Mouse (Mus musculus) midbrain, embryonic 13.5 days (tissue): ENCODE results near the gene 4933434E20Rik. TPM values are rescaled to one million over a fixed set of nuclear protein-coding genes. Genes with fewer than 3 reads are reported as not detected.

Experiments used
- ATAC-seq: fragments of 200-750 bp; cut with Nextera tagmentation; 2 replicates; pipeline ENCODE4 v1.8.0; 2017; ENCODE audit warnings: mild to moderate bottlenecking, moderate TSS enrichment, moderate library complexity
- H3K27ac ChIP-seq: fragments of 300-500 bp; sonication (generic); 2 replicates; pipeline ENCODE4 v1.5.1; 2015; ENCODE audit warnings: inconsistent platforms, mild to moderate bottlenecking, moderate library complexity
- H3K27me3 ChIP-seq: fragments of 300-500 bp; sonication (generic); 2 replicates; pipeline ENCODE4 v1.6.1; 2015; ENCODE audit warnings: mild to moderate bottlenecking, inconsistent platforms
- H3K36me3 ChIP-seq: fragments of 300-500 bp; sonication (generic); 2 replicates; pipeline ENCODE4 v1.6.1; 2015; ENCODE audit warnings: mild to moderate bottlenecking, inconsistent platforms
- H3K4me1 ChIP-seq: fragments of 300-500 bp; sonication (generic); replicated peaks from 2 replicates; pipeline ENCODE4 v1.6.1; 2015; ENCODE audit warnings: inconsistent platforms
- H3K4me2 ChIP-seq: fragments of 300-500 bp; sonication (generic); replicated peaks from 2 replicates; pipeline ENCODE4 v1.6.1; 2015; ENCODE audit warnings: moderate library complexity, mild to moderate bottlenecking, inconsistent platforms
- H3K4me3 ChIP-seq: fragments of 300-500 bp; sonication (generic); replicated peaks from 2 replicates; pipeline ENCODE4 v1.5.1; 2015; ENCODE audit warnings: mild to moderate bottlenecking, inconsistent platforms
- H3K9ac ChIP-seq: fragments of 300-500 bp; sonication (generic); replicated peaks from 2 replicates; pipeline ENCODE4 v1.6.1; 2015; ENCODE audit warnings: mild to moderate bottlenecking, inconsistent platforms
- H3K9me3 ChIP-seq: fragments of 300-500 bp; sonication (generic); 2 replicates; pipeline ENCODE4 v1.6.1; 2016; ENCODE audit warnings: mild to moderate bottlenecking, inconsistent platforms
- WGBS: fragments of 180-500 bp; shearing (Covaris S2); methylation state at CpG from one replicate; pipeline ENCODE4 v1.1.7; 2015; 5-methylcytosine and 5-hydroxymethylcytosine counted together
- polyA plus RNA-seq: library from polyadenylated mRNA; unstranded; fragments of >200 nt; fragmentation: Nextera tagmentation; extraction: Ambion mirVana; gene quantifications from 2 replicates; pipeline ENCODE4 v1.2.1, GENCODE M21; 2015

The 4933434E20Rik gene
- 241 and 251 TPM in 2 replicates for polyA plus RNA-seq

DNA sequence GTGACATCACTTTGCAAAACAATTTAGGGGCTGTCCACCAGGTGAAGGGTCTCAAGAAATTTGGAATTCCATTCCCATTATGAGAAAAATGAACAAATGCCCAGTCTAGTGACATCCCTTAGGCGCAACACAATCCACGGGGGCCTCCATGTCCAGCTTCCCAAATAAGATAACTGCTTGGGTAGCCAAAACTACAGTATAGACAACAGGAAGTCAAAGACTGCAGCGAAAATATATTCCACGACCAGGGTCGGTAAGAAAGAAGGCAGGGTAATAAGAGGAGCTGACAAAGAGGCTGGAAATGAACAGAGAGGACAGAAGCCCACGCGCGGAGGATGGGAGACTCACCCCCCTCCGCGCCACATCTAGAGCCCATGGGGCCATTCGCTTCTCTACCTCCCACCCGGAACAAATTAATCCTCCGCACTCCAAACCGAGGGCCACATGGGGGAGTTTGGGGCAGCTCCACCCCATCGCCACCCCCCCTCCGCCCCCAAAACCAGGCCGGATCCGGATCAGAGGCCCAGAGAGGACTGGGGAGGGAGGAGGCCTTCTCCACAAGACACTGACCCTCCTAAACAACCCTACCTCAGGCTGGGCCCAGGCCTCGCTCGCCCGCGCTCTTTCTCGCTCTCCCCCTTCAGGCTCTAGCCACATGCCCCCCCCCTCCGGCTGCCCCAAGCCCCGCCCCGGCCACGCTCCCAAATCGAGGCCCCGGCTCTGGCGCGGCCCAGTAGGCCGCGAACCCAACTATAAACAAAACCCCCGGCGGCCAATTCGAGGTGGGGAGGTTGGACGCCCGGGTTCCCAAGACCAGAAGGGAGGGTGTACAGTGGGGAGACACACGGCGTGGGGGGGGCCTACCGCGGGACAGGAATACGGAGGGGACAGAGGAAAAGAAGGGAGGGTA is at the start of gene 4933434E20Rik:
4933434E20Rik (plus strand) TSS at position 196 of the 910 bp plus-strand sequence.
- Histone ChIP-seq H3K9me3 (no peaks in the 10 kb centered on the region), H3K27ac (peak within 1 kb of the TSS; percentile 94), H3K4me2 (peak within 1 kb of the TSS; percentile 71), H3K27me3 (no peaks in the 10 kb centered on the region), H3K9ac (peak within 1 kb of the TSS; percentile 99), H3K36me3 (peaks cover 20% of the 10 kb centered on the region), H3K4me1 (peaks cover 46% of the 10 kb centered on the region), H3K4me3 (peak within 1 kb of the TSS; percentile 94)
- 1% methylated on average over 42 of the region's 43 CpGs for WGBS
- peak; percentile 87 for ATAC-seq

DNA sequence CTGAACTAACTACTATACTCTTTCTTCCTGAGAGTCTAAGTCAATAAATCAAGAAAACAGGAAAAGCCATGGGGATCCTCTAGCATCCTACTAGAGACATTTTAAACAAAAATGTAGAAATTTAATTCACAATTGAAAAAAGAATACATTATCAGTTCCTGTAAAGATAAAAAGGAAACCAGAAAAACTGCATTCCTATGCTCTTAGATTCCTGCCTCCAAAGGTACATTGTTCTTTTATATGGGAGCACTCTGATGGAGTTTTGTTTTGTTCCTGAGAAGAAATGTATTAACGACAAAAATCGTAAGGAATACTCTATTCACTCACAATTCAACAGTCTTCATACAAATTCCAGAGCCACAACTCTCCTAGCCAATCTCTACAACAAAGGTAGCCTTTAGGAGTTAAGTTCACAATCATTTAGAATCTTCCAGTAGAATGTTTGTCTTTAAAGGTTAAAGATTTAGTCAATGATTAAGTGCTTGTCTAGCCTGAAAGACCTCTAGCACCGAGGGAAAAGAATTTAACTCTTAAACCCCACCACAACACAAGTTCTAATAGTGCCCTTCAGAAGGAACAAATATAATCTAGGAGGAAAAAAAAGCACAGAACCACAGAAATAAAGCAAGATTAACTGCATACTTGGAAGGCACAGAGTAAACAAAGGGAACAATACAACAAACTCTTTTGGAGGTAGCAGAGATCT is 47.2 kb upstream of the 4933434E20Rik start:
- peaks cover 75% of the 10 kb centered on the region for H3K36me3 ChIP-seq
- WGBS = 76% methylated on average over 3 of the region's 3 CpGs

DNA sequence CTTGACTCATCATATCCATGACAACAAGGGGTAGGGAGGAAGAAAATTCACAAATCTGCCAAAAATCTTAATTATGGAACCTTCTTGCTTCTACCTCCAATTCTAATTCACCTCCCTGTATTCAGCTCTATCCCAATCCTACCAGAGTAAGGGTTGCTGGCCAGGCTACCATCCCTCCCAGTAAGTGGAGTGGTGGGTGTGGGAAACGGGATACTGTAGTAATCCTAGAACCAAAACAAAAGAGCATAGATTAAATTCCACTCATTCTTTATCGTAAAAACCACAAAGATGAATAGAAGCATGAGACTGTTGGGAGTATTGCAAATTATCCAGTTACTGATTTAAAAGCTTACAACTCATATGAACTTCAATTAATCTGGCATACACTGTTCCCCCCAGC is 41.1 kb upstream of the 4933434E20Rik start:
- WGBS = 84% methylated on average over 2 of the region's 2 CpGs
- H3K27me3 ChIP-seq = no peaks in the 10 kb centered on the region
- no peaks in the 10 kb centered on the region for H3K4me1 ChIP-seq
- ATAC-seq = no peak
- H3K9ac ChIP-seq = no peak overlapping the region
- peaks cover 94% of the 10 kb centered on the region for H3K36me3 ChIP-seq
- H3K27ac ChIP-seq = no peak overlapping the region
- H3K4me2 ChIP-seq = no peak overlapping the region
- no peaks in the 10 kb centered on the region for H3K9me3 ChIP-seq
- H3K4me3 ChIP-seq = no peak overlapping the region

More for the DNA sequence above, 47.2 kb upstream of the 4933434E20Rik start:
- no peak overlapping the region for H3K27ac ChIP-seq
- no peak for ATAC-seq
- peaks cover 6% of the 10 kb centered on the region for H3K4me1 ChIP-seq
- no peak overlapping the region for H3K9ac ChIP-seq
- no peaks in the 10 kb centered on the region for H3K27me3 ChIP-seq
- H3K4me3 ChIP-seq = no peak overlapping the region
- no peak overlapping the region for H3K4me2 ChIP-seq
- no peaks in the 10 kb centered on the region for H3K9me3 ChIP-seq

DNA sequence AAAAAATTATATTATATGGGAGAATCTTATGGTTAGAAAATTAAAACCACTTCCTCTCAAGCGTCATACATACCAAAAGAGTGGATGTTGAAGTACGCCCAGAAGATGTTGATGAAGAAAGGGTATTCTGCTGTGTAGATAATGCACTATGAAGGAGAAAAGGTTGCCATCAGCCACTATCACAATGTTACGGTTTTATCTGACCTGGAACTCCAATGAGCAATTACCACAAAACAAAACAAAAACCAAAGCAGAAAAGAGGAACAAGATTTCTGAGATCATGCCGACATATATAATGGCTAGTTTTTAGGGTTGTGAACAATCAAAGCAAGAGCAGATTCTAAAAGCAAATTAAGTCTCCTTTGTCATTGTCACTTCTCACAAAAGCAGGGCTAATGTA is 34.8 kb upstream of the 4933434E20Rik start:
- no peak overlapping the region for H3K27ac ChIP-seq
- WGBS = 94% methylated on average over 4 of the region's 4 CpGs
- no peak for ATAC-seq

DNA sequence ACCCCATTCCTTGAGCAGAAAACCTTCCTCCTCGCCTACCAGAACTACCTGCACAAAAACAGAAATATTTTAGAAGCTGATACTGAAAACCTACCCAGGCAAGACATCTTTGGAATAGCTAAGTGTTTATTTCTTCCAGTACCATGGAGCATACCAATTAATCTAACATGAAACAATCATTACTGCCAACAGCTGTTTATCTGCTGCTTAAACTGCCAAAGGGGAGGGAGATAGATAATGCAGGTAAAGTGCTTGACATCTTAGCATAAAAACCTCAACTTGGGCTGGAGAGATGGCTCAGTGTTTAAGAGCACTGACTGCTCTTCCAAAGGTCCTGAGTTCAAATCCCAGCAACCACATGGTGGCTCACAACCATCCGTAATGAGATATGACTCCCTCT is 16.8 kb upstream of the 4933434E20Rik start:
- peaks cover 72% of the 10 kb centered on the region for H3K36me3 ChIP-seq
- WGBS = 93% methylated on average over 2 of the region's 2 CpGs
- ATAC-seq = no peak

More for the DNA sequence above, 34.8 kb upstream of the 4933434E20Rik start:
- no peaks in the 10 kb centered on the region for H3K4me1 ChIP-seq
- no peaks in the 10 kb centered on the region for H3K27me3 ChIP-seq
- peaks cover 96% of the 10 kb centered on the region for H3K36me3 ChIP-seq
- H3K9me3 ChIP-seq = no peaks in the 10 kb centered on the region
- H3K4me2 ChIP-seq = no peak overlapping the region
- H3K9ac ChIP-seq = no peak overlapping the region
- no peak overlapping the region for H3K4me3 ChIP-seq

DNA sequence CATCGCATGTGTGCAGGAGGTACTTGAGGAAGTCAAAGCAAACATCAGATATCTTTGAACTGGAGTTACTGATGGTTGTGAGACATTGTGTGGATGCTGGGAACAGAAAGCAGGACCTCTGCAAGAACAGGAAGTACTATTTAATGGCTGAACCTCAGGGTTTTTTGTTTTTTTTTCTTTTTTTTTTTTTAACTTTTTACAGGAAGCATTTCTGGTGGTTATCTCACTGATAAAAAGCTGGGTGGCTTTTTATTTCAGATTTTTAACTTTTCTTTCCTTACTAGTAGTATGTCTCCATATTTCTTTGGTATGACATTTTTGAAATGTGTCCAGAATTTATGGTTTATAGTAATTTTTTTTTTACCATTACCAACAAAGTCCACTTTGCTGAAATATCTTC is 15.2 kb upstream of the 4933434E20Rik start:
- Histone ChIP-seq H3K27me3 (no peaks in the 10 kb centered on the region), H3K36me3 (peaks cover 68% of the 10 kb centered on the region)

More for the DNA sequence above, 16.8 kb upstream of the 4933434E20Rik start:
- Histone ChIP-seq H3K4me3 (no peak overlapping the region), H3K9me3 (no peaks in the 10 kb centered on the region), H3K27ac (no peak overlapping the region), H3K4me2 (no peak overlapping the region), H3K9ac (no peak overlapping the region), H3K4me1 (no peaks in the 10 kb centered on the region), H3K27me3 (no peaks in the 10 kb centered on the region)

DNA sequence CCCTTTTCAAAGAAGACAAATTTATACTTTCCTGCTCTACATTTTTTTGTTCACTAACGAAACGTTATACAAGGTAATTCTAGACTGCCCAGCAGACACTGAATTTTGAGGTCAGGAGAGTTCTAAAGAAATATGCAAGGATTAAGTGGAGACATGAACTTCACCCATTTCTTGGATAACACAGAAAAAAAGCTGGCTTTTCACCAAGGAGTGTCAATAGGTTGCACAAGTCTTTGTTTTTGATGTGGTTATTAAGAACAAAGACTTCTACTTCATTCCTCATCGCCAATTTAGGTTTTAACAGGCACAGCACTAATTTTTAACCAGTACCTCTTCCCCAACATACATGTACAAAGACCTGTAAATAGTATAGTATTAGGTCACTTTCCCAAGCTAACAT is 1.7 kb upstream of the 4933434E20Rik start:
- peaks cover 29% of the 10 kb centered on the region for H3K4me1 ChIP-seq
- 76% methylated on average over 3 of the region's 3 CpGs for WGBS
- H3K27me3 ChIP-seq = no peaks in the 10 kb centered on the region
- H3K36me3 ChIP-seq = peaks cover 18% of the 10 kb centered on the region
- H3K27ac ChIP-seq = no peak overlapping the region
- no peak for ATAC-seq
- no peak overlapping the region for H3K4me2 ChIP-seq
- H3K9ac ChIP-seq = no peak overlapping the region
- no peaks in the 10 kb centered on the region for H3K9me3 ChIP-seq
- H3K4me3 ChIP-seq = no peak overlapping the region

More for the DNA sequence above, 15.2 kb upstream of the 4933434E20Rik start:
- no peak overlapping the region for H3K4me2 ChIP-seq
- H3K27ac ChIP-seq = no peak overlapping the region
- no peaks in the 10 kb centered on the region for H3K4me1 ChIP-seq
- H3K9ac ChIP-seq = no peak overlapping the region
- no peak overlapping the region for H3K4me3 ChIP-seq
- ATAC-seq = no peak
- no peaks in the 10 kb centered on the region for H3K9me3 ChIP-seq
- WGBS = 93% methylated on average over 1 of the region's 1 CpGs

DNA sequence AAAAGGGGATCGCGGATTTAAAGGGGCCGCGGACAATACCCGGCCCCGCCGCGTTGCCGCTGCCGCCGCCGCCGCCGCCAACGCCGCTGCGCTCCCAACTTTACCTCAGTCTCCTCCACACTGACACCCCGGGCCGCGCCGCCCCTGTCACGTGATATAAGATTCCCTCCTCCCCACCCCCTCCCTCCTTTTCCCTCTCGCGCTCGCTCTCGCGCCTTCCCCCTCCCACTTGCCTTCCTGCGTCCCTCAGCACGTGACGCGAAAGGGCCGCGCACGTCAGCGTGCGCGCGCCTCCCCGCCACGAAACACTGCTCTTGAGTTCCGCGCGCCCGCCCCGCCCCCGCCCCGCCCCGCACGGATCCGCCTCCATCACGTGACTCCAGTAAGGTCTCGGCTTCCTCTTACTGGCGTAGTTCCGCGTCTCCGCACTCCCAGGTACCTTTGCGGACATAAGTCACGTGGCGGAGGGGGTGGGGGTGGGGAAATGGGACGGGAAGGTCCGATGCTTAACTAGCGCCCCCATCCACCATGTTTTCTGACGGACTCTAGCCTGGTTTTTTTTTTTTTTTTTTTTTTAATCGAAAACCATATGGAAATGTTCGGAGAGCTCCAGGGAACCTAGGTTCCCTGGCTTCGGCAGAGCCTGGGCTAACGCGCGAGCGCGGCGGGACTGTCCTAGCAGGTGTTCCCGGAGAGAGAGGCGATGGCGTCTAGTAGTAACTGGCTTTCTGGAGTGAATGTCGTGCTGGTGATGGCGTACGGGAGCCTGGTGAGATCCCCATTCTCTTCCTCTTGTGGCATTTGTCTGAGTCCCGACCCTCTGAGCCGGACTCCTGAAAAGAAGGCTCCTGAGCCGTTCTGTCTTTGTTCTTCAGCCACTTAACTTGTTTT is 1.2 kb downstream of the 4933434E20Rik start, which contains the start of gene Ubap2l:
Ubap2l (minus strand) TSS at position 278 of the 891 bp plus-strand sequence.
- Histone ChIP-seq H3K9ac (peak within 1 kb of the TSS; percentile 99), H3K27me3 (no peaks in the 10 kb centered on the region), H3K27ac (peak within 1 kb of the TSS; percentile 94), H3K4me1 (peaks cover 51% of the 10 kb centered on the region), H3K36me3 (peaks cover 27% of the 10 kb centered on the region), H3K4me3 (peak within 1 kb of the TSS; percentile 94), H3K4me2 (peak within 1 kb of the TSS; percentile 71), H3K9me3 (no peaks in the 10 kb centered on the region)
- under 1% methylated on average over 70 of the region's 81 CpGs for WGBS
- ATAC-seq = peak; percentile 93

DNA sequence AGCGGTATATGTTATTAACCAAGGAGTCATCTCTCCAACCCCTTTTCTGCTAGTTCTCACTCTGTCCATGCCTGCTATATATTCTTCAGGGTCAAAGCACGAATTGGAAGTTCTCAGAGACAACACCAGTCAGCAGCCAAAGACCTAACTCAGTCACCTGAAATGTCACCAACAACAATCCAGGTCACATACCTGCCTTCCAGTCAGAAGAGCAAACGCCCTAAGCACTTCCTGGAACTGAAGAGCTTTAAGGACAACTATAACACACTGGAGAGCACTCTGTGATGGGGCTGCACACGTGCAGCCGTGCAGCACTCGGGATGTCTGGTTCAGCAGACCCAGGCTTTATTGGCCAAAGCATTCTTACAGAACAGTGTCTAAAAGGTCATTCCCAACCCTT is 10.1 kb downstream of the 4933434E20Rik start:
- Histone ChIP-seq H3K4me1 (peaks cover 7% of the 10 kb centered on the region; the same call in 1 of the 2 replicates), H3K9ac (no peak overlapping the region), H3K27me3 (no peaks in the 10 kb centered on the region), H3K27ac (no peak overlapping the region), H3K4me2 (no peak overlapping the region), H3K36me3 (peaks cover 64% of the 10 kb centered on the region), H3K9me3 (no peaks in the 10 kb centered on the region), H3K4me3 (no peak overlapping the region)
- WGBS = 96% methylated on average over 6 of the region's 6 CpGs
- no peak for ATAC-seq

DNA sequence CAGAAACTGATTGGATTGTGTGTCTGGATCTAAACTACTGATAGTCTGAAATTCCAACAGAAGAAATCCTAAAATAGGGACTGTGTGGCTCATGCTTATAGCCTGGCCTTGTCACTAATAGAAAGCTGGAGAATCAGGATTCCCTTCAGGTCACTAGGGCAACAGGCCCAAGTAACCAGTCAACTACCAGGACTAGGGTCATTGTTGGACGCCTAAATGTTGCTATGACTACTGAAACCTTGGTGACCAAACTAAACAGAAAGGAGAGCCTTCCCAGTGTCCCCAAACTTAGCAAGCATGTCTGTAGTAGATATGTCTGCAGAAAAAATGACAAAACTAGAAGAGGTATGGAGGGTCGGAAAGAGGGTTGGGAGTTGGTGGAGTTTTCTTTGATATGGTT is 11.1 kb downstream of the 4933434E20Rik start:
- Histone ChIP-seq H3K36me3 (peaks cover 54% of the 10 kb centered on the region), H3K9ac (no peak overlapping the region)
- 52% methylated on average over 2 of the region's 2 CpGs for WGBS

DNA sequence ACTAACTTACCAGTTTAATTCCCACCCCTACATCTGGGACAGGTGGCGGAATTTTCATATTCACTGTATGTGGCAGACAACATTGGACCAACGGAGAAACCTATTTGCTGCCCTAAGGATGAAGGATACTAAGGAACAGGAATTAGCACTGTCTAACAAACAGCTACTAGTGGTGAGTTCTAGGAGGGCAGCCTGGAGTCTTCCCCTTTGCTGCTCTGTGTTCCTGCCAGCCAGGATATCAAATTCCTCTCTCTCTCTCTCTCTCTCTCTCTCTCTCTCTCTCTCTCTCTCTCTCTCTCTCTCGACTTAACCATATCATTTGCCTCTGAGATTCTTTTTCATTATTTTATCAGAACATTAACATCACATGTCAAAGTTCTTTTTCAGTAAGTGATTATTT is 12.9 kb downstream of the 4933434E20Rik start:
- Histone ChIP-seq H3K4me1 (no peaks in the 10 kb centered on the region), H3K4me2 (no peak overlapping the region), H3K4me3 (no peak overlapping the region), H3K36me3 (peaks cover 46% of the 10 kb centered on the region), H3K27me3 (no peaks in the 10 kb centered on the region), H3K9ac (no peak overlapping the region), H3K9me3 (no peaks in the 10 kb centered on the region), H3K27ac (no peak overlapping the region)
- WGBS = 90% methylated on average over 3 of the region's 3 CpGs
- no peak for ATAC-seq

More for the DNA sequence above, 11.1 kb downstream of the 4933434E20Rik start:
- Histone ChIP-seq H3K27ac (no peak overlapping the region), H3K27me3 (no peaks in the 10 kb centered on the region), H3K9me3 (no peaks in the 10 kb centered on the region), H3K4me1 (no peaks in the 10 kb centered on the region), H3K4me2 (no peak overlapping the region), H3K4me3 (no peak overlapping the region)
- ATAC-seq = no peak
